Mouse (Mus musculus) kidney, postnatal 25 days (tissue): ENCODE results near the gene Bcdin3d.
A peak's percentile ranks its signal among the peaks of the same experiment; 100 is the strongest.

Experiments used
- DNase-seq, 2 experiments: peaks; one replicate each; pipeline ENCODE4 v3.0.0; 2021; ENCODE audit warnings: mixed read lengths in 2 of 2

The Bcdin3d gene

DNA sequence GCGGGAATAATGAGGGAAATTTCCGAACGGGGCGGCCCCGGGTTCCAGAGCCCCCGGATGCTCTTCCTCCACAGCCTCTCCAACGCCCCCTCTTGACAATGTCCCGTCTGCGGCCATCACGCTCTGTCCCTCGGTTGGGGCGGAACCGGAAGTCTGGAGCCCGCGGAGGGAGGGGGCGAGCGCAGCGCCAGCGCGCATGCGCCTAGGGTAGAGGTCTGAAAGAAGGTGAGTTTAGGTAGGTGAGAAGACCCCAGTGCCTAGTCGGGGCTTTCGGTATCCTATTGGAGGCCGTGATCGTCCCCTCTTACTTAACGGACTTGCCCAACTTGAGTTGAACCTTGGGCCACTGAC, at the start of gene Bcdin3d:
Gene Bcdin3d, minus strand, starts transcription at position 155 of the 351 bp plus-strand sequence.
- peak; percentile 86 to 93 for DNase-seq

DNA sequence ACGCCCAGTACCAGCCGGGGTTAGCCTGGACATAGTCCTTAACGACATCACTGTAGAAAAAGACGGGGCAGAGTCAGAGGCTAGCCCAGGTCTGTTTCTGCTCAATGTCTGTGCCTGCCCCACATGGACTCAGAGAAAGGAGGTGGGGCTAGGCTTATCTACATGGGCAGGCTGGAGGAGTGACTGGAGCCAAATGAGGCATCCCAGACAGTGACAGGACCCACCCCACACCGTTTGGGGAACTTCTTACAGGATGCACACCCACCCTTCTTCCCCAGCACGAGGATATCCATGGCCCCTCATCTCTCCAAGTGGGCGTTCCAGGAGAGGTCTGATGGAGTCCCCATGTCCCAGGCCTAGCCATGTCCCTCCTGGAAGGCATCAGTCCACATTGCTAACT, 45.8 kb upstream of the Bcdin3d start:
- no peak for DNase-seq

DNA sequence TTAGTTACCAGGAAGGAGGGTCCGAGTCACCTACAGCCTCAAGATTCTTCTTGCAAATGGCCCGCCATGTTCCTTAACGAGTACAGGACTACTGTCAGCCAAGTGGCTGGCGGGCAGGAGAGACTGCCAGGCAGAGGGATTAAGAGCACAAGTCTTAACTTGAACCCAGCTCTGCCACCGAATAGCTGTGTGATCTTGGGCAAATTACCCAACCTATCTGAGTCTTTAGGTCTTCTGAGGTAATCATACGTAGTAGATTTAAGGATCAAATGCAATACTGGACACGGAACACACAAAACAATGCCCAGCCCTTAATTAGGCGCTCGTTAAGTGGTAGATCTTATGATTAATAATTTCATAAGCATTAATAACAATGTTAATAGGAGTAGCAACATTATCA, 45.1 kb upstream of the Bcdin3d start:
- DNase-seq = no peak

DNA sequence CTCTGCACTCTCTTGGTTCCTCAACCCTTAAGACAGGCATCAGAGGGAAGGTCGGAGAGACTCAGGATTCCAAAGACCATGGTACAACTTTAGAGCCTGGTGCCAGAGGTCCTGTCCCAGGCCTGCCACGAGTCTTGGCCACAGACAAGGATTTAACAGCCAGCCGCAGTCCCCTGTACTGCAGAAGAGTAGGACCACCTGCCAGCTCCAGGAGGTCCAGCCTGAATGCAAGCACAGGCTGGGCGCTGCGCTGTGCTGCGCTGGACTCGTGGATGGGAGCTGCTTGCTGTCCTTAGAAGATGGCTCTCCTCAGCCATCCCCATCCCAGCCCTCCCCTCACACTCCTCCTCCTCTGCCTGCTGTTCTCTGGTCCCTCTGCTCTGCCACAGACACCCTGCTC, 43.2 kb upstream of the Bcdin3d start:
- DNase-seq = no peak

DNA sequence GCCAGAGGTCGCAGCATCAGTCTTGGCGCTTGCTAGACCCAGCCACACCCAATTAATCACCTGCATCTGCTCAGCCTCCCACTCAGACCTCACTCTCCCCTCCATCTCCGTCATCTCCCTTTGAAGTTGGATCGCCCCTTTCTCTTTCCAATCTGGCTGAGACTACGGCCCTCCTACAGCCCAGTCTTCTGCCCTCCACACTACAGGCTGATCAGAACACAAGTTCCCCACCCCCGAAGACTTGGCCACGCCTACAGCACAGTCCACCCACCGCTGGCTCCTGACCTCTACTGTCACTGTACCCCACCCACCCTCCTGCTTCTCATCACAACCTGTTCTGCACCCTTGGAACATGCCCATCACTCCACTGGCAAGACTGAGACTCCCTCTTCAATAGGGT, 42.2 kb upstream of the Bcdin3d start:
- no peak for DNase-seq

DNA sequence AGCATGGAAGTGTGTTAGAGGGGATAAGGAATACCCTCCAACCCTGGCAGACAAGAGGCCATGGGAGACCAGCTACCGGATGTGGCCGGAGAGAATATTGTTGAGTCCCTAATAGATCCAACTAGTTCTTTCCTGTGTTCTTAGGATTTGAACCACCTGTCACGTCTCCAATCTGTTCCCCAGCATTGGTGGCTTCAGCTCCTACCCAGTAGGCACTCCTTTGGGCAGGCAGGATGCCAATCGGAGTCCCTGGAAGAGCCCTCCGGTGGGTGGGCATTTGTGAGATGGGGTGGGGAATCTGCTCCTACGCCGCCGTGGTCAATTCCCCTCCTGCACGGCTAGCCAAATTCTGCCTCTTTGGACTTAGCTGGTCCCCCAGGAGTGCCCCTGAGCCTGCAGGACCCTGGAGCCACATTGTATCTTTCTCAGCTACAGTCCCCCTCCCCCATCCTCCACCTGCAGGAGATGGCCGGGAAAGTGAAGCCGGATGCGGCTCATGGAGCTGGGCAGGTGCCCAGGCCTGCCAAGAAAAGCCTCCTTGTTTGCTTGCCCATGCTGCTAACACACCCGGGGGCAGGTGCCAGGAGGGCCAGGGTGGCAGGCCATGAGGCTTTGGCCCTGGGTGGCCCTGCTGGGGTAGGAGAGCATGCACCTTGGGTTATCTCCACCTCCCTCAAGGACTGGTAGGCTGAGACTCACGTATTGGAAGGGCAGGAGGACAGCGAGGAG, 37.4 kb upstream of the Bcdin3d start:
- DNase-seq = peak; percentile 36 to 69

- no peak for DNase-seq
Measured at GRCm38 (mm10) chr15:99510621-99511020, 36.1 kb upstream of the Bcdin3d start.

DNA sequence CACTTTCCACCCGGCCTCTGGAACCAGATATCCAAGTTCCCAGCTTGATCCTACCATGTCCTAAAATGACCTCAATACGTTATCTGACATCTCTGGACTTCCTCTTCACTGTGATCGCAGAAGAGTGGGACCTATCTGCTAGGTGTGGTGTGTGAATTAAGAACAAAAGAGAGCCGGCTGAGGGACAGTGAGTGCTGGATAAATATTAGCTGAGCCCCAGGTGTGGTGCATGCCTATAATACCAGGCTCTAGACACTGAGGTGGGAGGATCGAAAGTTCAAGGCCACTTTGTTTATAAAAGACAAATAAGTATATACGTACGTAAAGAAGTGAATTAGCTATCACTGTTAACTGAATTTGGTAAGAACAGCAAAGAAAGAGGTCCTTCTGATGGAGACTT, 35.3 kb upstream of the Bcdin3d start:
- no peak for DNase-seq

DNA sequence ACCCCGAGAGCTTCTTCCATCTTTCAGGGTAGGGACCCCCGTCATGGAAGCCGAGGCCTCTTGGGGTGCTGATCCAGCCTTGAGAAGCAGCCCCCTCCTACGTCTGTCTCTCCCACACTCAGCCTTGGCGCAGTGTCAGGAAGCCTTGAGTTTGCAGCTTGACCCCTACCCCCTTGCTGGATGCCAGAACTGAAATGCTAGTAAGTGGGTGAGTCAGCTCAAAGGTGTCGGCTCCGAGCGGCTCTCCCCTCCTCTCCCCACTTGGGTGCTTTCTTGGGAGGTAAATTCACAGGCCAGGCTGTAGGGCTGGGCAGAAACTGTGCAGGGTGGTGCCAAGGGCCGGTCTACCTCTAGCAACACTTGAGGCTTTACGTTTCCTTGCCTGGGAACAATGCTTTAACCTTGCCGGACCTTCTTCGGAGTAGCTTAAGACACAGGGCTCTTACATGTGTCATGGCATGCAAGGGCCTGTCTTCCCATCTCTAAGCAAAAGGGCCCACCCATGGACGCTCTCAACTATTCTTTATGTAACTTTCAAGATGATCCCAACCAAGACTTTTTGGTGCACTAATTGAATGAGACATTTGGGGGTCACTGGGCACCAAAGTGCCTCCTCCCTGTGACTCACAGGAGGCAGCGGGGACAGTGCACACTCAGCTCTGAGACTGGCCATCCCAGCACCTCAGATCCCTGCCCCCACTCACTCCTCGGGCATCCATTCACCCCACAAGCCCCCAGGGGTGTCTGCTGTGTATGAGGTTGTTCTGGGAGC, 31.0 kb upstream of the Bcdin3d start:
- no peak for DNase-seq

GRCm38 (mm10) chr15:99503256-99503655, 28.7 kb upstream of the Bcdin3d start:
- DNase-seq = no peak

- peak; percentile 45 to 46 for DNase-seq
Measured at GRCm38 (mm10) chr15:99502311-99502831, 27.8 kb upstream of the Bcdin3d start.

GRCm38 (mm10) chr15:99501292-99502260, 27.0 kb upstream of the Bcdin3d start:
- no peak for DNase-seq

- no peak for DNase-seq
Measured at GRCm38 (mm10) chr15:99500320-99500719, 25.8 kb upstream of the Bcdin3d start.

- no peak for DNase-seq
Measured at GRCm38 (mm10) chr15:99499726-99500125, 25.2 kb upstream of the Bcdin3d start.

DNA sequence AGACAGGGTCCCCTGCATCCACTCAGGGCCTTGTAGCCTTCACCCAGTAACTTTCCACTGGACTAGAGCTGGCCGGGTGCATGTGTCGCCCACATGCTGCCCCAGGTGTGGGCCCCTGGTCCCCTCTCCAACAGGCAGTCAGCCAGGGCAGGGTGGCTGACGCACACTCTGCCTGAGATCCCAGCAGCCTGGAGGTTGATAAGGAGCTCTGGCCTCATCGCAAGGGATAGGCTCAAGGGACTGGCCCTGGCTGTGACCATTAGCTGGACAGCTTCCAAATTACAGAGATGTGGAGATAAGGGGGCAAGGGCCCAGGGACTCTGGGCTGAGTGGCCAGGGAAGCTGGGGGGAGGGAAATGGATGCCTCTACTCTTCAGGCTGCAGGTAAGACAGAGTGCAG, 24.3 kb upstream of the Bcdin3d start:
- peak; percentile 54 to 87 for DNase-seq

- no peak for DNase-seq
Measured at GRCm38 (mm10) chr15:99498356-99498755, 23.8 kb upstream of the Bcdin3d start.

DNA sequence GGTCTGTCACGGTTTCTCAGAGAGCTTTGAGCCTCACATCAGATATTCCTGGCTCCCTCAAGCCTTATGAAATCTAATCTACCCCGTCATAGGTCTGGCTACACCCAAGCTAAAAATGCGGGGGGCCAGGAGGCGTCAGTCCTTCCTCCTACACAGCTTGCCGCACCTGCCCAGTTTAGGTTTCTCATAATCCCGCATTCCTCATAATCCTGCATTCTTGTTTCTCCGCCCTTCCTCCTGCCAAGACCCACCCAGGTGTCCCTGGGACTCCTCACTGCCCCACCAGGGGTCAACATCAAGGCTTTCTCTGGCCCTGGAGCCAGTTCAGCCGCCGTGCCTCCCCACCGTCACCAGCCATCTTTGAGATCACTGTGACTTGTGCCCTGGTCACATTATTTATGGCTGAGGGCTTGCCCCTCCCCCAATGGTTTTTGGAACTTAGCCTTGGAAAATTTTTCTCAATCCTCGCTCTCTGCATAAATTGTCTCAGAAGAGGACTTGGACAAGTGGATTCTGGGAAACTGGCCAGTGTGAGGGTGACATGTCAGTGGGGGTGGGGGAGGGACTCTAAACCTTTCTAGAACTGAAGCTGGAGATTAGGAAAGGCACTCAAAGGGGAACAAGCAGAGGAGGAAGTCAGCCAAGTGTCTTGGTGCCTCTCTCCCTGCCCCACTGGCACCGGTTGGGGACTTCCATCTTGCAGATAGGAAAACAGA, 23.2 kb upstream of the Bcdin3d start:
- DNase-seq = peak; percentile 85 to 86

DNA sequence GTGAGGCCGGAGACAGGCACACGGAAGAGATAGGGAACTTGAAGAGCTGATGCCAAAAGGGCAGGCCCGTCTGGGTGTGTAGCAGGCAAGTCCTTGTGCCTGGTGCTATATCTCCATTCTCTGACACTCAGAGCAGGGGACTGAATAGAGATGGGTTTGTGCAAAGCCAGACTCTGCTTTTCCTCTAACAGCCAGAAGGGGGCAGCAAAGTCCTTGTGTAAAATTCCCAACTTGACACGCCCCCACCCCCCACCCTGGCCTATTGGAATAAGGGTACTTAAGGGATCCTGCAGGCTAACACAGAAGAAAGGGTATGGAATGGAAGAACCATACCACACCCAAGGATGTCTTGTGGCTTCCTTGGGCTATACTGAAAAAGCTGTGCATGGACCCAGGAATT, 22.5 kb upstream of the Bcdin3d start:
- DNase-seq = peak; percentile 67 to 69

DNA sequence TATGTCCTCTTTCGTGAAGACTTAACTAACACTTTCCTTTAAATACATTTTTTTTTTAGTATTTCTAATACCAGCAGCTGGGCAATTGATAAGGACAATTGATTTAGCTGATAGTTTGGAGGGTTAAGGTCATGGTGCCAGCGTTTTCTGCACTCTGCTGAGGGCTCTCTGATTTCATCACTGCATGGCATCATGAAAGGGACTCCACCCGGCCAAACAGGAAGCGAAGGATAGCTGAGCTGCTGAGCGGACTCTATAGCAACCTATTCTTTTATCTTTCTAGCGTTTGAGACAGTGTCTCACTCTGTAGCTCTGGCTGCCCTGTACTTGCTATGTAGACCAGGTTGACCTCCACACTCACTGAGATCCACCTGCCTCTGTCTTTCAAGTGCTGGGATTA, 10.2 kb upstream of the Bcdin3d start:
- no peak for DNase-seq

DNA sequence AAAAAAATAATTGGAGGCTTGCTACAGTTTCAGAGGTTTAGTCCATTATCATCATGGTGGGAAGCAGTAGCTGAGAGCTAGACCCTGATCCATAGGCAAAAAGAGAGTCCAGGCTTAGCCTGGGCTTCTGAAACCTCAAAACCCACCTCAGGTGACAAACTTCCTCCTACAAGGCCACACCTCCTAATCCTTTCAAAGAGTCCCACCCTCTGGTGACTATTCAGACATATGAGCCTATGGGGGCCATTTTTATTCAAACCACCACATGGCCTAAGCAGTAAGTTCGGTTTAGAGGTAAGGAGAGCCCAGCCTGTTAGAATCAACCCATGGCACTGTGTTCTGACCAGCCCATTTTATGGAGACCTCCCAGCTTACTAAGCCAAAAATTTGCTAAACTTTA, 1.3 kb upstream of the Bcdin3d start:
- DNase-seq = no peak

DNA sequence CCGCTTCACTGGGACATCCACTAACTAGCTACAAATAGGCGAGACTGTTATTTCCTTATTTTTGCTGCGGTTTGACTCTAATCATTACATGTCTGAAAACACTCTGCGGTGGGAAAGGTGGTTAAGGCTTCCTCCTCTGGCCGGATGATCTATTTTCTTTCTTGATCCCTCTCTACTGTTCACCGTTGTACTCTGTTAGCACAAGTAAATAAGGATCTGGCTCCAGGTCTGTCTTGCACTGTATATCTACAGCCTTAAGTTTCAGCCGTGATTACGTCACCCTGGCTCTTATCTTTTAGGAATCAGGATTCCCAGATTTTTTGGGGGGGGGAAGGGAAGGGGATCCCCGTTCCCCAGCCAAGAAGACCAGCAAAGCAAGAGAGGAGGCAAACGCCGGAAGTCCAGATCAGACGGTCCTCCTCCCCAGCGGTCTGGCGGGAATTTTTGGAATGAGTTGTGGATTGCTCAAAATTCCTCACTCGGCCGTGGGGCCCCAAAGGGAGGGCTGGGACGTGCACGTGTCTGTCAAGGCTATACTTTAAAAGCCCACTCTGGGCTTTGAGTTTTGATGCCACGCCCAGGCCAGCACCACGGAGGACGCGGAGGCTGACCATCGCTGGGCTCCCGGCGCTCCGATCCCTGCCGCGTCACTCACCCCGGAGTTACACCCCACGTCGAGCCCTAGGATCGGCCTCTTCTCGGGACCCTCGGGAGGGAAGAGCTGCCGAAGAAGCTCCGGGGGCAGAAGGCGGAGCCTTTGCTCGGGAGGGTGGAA, 542 bp downstream of the Bcdin3d start:
- peak; percentile 75 to 84 for DNase-seq
